Mouse (Mus musculus): ENCODE results near the gene Rfx8. TPM values are rescaled to one million over a fixed set of nuclear protein-coding genes. Genes with fewer than 3 reads are reported as not detected.

The Rfx8 gene
- polyA plus RNA-seq, 1 experiment from 2014 or later: 0.27 TPM

GRCm38 (mm10) chr1:39754224-39754957 is 33.6 kb upstream of the Rfx8 start:
- peak overlapping the region; percentile 32; the same call in 1 of the 2 replicates for H3K27ac ChIP-seq (ENCODE audit: low read length)
- no peak for TF ChIP-seq CTCF (IDR thresholded peaks at IDR 0.05)
- TF ChIP-seq EP300 (IDR thresholded peaks at IDR 0.05): peak; percentile 75
- ATAC-seq: peak; percentile 85

DNA sequence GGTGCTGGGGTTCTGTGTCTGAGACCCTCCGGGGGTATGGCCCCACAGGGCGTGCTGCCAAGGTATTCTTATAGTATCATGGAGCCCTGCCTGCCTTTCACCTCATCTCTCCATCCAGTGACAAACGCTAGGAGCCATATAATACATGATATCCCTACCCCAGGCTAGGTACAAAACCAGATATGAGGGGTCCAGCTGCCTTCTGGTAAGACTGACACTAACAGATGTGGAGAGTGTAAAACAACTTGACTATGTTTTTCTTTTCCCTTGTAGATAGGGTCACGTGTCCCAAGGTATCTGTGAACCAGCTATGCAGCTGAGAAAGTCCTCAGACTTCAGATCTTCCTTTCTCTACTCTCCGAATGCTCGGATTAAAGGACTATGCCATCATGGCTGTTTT is 30.7 kb upstream of the Rfx8 start:
- no peak overlapping the region for H3K4me3 ChIP-seq (ENCODE audit: low read depth, low read length)
- H3K4me1 ChIP-seq (ENCODE audit: insufficient read depth, low read depth, low read length): no peaks in the 10 kb centered on the region
- H3K9ac ChIP-seq (replicated peaks; ENCODE audit: low read depth): no peak overlapping the region
- no peaks in the 10 kb centered on the region for H3K9me3 ChIP-seq (ENCODE audit: low read length)
- no peak for TF ChIP-seq EP300 (IDR thresholded peaks at IDR 0.05)
- no peak for TF ChIP-seq CTCF (IDR thresholded peaks at IDR 0.05)
- no peaks in the 10 kb centered on the region for H3K36me3 ChIP-seq (ENCODE audit: insufficient read depth, low read length)
- no peak overlapping the region for H3K27ac ChIP-seq (ENCODE audit: low read length)
- no peak overlapping the region for H3K4me2 ChIP-seq (replicated peaks; ENCODE audit: low read depth, low read length)
- H3K27me3 ChIP-seq (replicated peaks; ENCODE audit: insufficient read depth, low read length): no peaks in the 10 kb centered on the region
- no peak for ATAC-seq
- 79% methylated on average over 6 of the region's 6 CpGs for WGBS
- no peak for DNase-seq (ENCODE audit: low spot score)

More at GRCm38 (mm10) chr1:39754224-39754957, 33.6 kb upstream of the Rfx8 start:
- Histone ChIP-seq H3K4me1 (ENCODE audit: insufficient read depth, low read depth, low read length) (no peaks in the 10 kb centered on the region), H3K4me2 (replicated peaks; ENCODE audit: low read depth, low read length) (no peak overlapping the region), H3K27me3 (replicated peaks; ENCODE audit: insufficient read depth, low read length) (no peaks in the 10 kb centered on the region), H3K4me3 (ENCODE audit: low read depth, low read length) (no peak overlapping the region), H3K9me3 (ENCODE audit: low read length) (no peaks in the 10 kb centered on the region), H3K9ac (replicated peaks; ENCODE audit: low read depth) (no peak overlapping the region), H3K36me3 (ENCODE audit: insufficient read depth, low read length) (no peaks in the 10 kb centered on the region)
- DNase-seq (ENCODE audit: low spot score): peak; percentile 88
- WGBS: 37% methylated on average over 13 of the region's 13 CpGs

GRCm38 (mm10) chr1:39749664-39750063 is 28.9 kb upstream of the Rfx8 start:
- H3K4me2 ChIP-seq (replicated peaks; ENCODE audit: low read depth, low read length): no peak overlapping the region
- 17% methylated on average over 3 of the region's 3 CpGs for WGBS
- no peak overlapping the region for H3K4me3 ChIP-seq (ENCODE audit: low read depth, low read length)
- no peaks in the 10 kb centered on the region for H3K4me1 ChIP-seq (ENCODE audit: insufficient read depth, low read depth, low read length)
- H3K27me3 ChIP-seq (replicated peaks; ENCODE audit: insufficient read depth, low read length): no peaks in the 10 kb centered on the region
- TF ChIP-seq EP300 (IDR thresholded peaks at IDR 0.05) (no peak), CTCF (IDR thresholded peaks at IDR 0.05) (0 out of 2 replicates have a peak, but pooled peaks have one; percentile 16)
- DNase-seq (ENCODE audit: low spot score) (peak; percentile 69), ATAC-seq (peak; percentile 69)
- H3K9ac ChIP-seq (replicated peaks; ENCODE audit: low read depth): no peak overlapping the region
- H3K36me3 ChIP-seq (ENCODE audit: insufficient read depth, low read length): no peaks in the 10 kb centered on the region
- H3K27ac ChIP-seq (ENCODE audit: low read length): peak overlapping the region; percentile 33; the same call in 1 of the 2 replicates
- no peaks in the 10 kb centered on the region for H3K9me3 ChIP-seq (ENCODE audit: low read length)

GRCm38 (mm10) chr1:39749214-39749613 is 28.4 kb upstream of the Rfx8 start:
- Histone ChIP-seq H3K36me3 (ENCODE audit: insufficient read depth, low read length) (no peaks in the 10 kb centered on the region), H3K4me3 (ENCODE audit: low read depth, low read length) (no peak overlapping the region), H3K4me1 (ENCODE audit: insufficient read depth, low read depth, low read length) (no peaks in the 10 kb centered on the region), H3K27ac (ENCODE audit: low read length) (peak overlapping the region; percentile 33; the same call in 1 of the 2 replicates), H3K27me3 (replicated peaks; ENCODE audit: insufficient read depth, low read length) (no peaks in the 10 kb centered on the region), H3K9me3 (ENCODE audit: low read length) (no peaks in the 10 kb centered on the region), H3K9ac (replicated peaks; ENCODE audit: low read depth) (no peak overlapping the region), H3K4me2 (replicated peaks; ENCODE audit: low read depth, low read length) (no peak overlapping the region)
- DNase-seq (ENCODE audit: low spot score) (no peak), ATAC-seq (no peak)
- WGBS: 23% methylated on average over 1 of the region's 1 CpGs
- no peak for TF ChIP-seq CTCF (IDR thresholded peaks at IDR 0.05)
- no peak for TF ChIP-seq EP300 (IDR thresholded peaks at IDR 0.05)

DNA sequence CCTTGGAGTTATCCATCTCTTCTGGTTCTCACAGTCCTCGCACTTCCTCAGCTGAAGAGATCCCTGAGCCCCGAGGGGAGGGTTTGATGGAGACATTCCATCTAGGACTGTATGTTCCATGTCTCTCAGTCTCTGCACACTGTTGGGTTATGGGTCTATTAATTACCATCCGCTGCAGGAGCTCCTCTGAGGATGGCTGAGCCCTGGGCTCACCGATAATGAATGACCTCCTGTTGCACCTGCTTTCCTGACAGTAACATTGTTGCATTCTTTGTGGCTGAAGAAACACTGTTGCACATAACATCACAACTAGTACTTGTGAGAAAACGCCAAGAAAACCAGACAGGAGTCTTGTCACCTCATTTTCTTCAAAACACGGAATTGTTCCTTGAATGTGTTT is 27.9 kb upstream of the Rfx8 start:
- TF ChIP-seq EP300 (IDR thresholded peaks at IDR 0.05): no peak
- no peak for TF ChIP-seq CTCF (IDR thresholded peaks at IDR 0.05)
- ATAC-seq (no peak), DNase-seq (ENCODE audit: low spot score) (no peak)
- Histone ChIP-seq H3K4me3 (ENCODE audit: low read depth, low read length) (no peak overlapping the region), H3K9ac (replicated peaks; ENCODE audit: low read depth) (no peak overlapping the region), H3K27me3 (replicated peaks; ENCODE audit: insufficient read depth, low read length) (no peaks in the 10 kb centered on the region), H3K4me1 (ENCODE audit: insufficient read depth, low read depth, low read length) (no peaks in the 10 kb centered on the region), H3K27ac (ENCODE audit: low read length) (no peak overlapping the region), H3K36me3 (ENCODE audit: insufficient read depth, low read length) (no peaks in the 10 kb centered on the region), H3K9me3 (ENCODE audit: low read length) (no peaks in the 10 kb centered on the region), H3K4me2 (replicated peaks; ENCODE audit: low read depth, low read length) (no peak overlapping the region)
- WGBS: 75% methylated on average over 6 of the region's 6 CpGs

- TF ChIP-seq CTCF (IDR thresholded peaks at IDR 0.05) (no peak), EP300 (IDR thresholded peaks at IDR 0.05) (no peak)
- 28% methylated on average over 7 of the region's 7 CpGs for WGBS
- no peak for DNase-seq (ENCODE audit: low spot score)
- H3K4me3 ChIP-seq (ENCODE audit: low read depth, low read length): no peak overlapping the region
- H3K36me3 ChIP-seq (ENCODE audit: insufficient read depth, low read length): no peaks in the 10 kb centered on the region
- H3K4me2 ChIP-seq (replicated peaks; ENCODE audit: low read depth, low read length): no peak overlapping the region
- ATAC-seq: no peak
- no peak overlapping the region for H3K27ac ChIP-seq (ENCODE audit: low read length)
- H3K27me3 ChIP-seq (replicated peaks; ENCODE audit: insufficient read depth, low read length): no peaks in the 10 kb centered on the region
- H3K9ac ChIP-seq (replicated peaks; ENCODE audit: low read depth): no peak overlapping the region
- no peaks in the 10 kb centered on the region for H3K4me1 ChIP-seq (ENCODE audit: insufficient read depth, low read depth, low read length)
- no peaks in the 10 kb centered on the region for H3K9me3 ChIP-seq (ENCODE audit: low read length)
Measured at GRCm38 (mm10) chr1:39746464-39746863, 25.7 kb upstream of the Rfx8 start.

All from lung, postnatal 0 days (tissue).